Mouse (Mus musculus): ENCODE measurements around the gene Coro1c.

GRCm38 (mm10) chr5:113847636-113848035 is 60.9 kb downstream of the Coro1c start:
- no peak for TF ChIP-seq CTCF (IDR thresholded peaks at IDR 0.05)
- no peak for TF ChIP-seq EP300 (IDR thresholded peaks at IDR 0.05)

Data from lung, postnatal 0 days (tissue).